Mouse (Mus musculus): ENCODE measurements at regions not wholly inside any gene's neighbourhood (a gene's known extent, or its start where the extent isn't known, plus 50 kb on each side); places are given as distances from the start of the nearest gene placed in this dataset.
A peak's percentile ranks its signal among the peaks of the same experiment; 100 is the strongest.

- H3K27me3 ChIP-seq: no peaks in the 10 kb centered on the region
- H3K4me2 ChIP-seq: no peak overlapping the region
- 94% methylated on average over 2 of the region's 2 CpGs for WGBS
- no peak overlapping the region for H3K9ac ChIP-seq
- H3K9me3 ChIP-seq: peaks cover 4% of the 10 kb centered on the region; the same call in 1 of the 2 replicates
- H3K27ac ChIP-seq (replicated peaks): no peak overlapping the region
- ATAC-seq (ENCODE audit: low FRiP score, low read depth): no peak
- H3K36me3 ChIP-seq: no peaks in the 10 kb centered on the region
- H3K4me1 ChIP-seq (replicated peaks): peaks cover 9% of the 10 kb centered on the region; the same call in 1 of the 2 replicates
- no peak overlapping the region for H3K4me3 ChIP-seq
Observed at GRCm38 (mm10) chr9:50176131-50176530, 168.6 kb downstream of the Rpl10-ps3 start.

- Histone ChIP-seq H3K36me3 (no peaks in the 10 kb centered on the region), H3K4me3 (0 out of 2 replicates have a peak overlapping the region, but pooled peaks have one; percentile 12), H3K27me3 (no peaks in the 10 kb centered on the region), H3K9me3 (no peaks in the 10 kb centered on the region), H3K4me1 (replicated peaks) (peaks cover 9% of the 10 kb centered on the region; the same call in 1 of the 2 replicates), H3K4me2 (peak overlapping the region; percentile 47), H3K27ac (replicated peaks) (no peak overlapping the region; the same call in 1 of the 2 replicates), H3K9ac (no peak overlapping the region)
- 20% methylated on average over 7 of the region's 7 CpGs for WGBS
- peak; percentile 81; the same call in 1 of the 2 replicates for ATAC-seq (ENCODE audit: low FRiP score, low read depth)
Observed at GRCm38 (mm10) chr9:50171826-50172464, 172.8 kb downstream of the Rpl10-ps3 start.

DNA sequence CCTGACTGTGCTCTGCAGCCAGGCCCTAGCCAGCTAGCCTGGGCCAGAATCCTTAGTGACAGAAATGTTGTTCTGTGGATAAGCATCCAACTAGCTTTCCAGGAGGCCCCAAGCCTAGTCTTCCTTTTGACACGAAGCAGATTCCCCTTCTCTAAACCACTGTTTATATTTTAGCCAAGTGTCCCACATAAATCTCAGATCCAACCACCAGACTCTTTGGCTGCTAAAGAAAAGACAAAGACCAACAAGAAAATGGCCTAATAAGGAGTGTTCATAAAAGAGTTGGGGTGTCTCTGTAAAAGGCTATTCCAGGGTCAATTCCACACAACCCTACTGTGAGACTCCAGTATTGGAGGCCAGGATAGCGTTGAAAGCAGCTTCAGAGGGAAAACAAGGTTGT is 173.6 kb downstream of the Rpl10-ps3 start:
- no peak for ATAC-seq (ENCODE audit: low FRiP score, low read depth)
- H3K27me3 ChIP-seq: no peaks in the 10 kb centered on the region
- no peaks in the 10 kb centered on the region for H3K9me3 ChIP-seq
- peaks cover 9% of the 10 kb centered on the region; the same call in 1 of the 2 replicates for H3K4me1 ChIP-seq (replicated peaks)
- no peak overlapping the region for H3K4me2 ChIP-seq
- H3K27ac ChIP-seq (replicated peaks): no peak overlapping the region
- H3K4me3 ChIP-seq: no peak overlapping the region
- 78% methylated on average over 2 of the region's 2 CpGs for WGBS
- H3K36me3 ChIP-seq: no peaks in the 10 kb centered on the region
- no peak overlapping the region for H3K9ac ChIP-seq

GRCm38 (mm10) chr9:50170637-50171036 is 174.1 kb downstream of the Rpl10-ps3 start:
- Histone ChIP-seq H3K36me3 (no peaks in the 10 kb centered on the region), H3K4me2 (no peak overlapping the region), H3K27ac (replicated peaks) (no peak overlapping the region), H3K4me1 (replicated peaks) (peaks cover 9% of the 10 kb centered on the region; the same call in 1 of the 2 replicates), H3K9me3 (no peaks in the 10 kb centered on the region), H3K27me3 (no peaks in the 10 kb centered on the region), H3K9ac (no peak overlapping the region), H3K4me3 (no peak overlapping the region)
- WGBS: 90% methylated on average over 5 of the region's 5 CpGs
- ATAC-seq (ENCODE audit: low FRiP score, low read depth): no peak

GRCm38 (mm10) chr9:50154618-50155017 is 190.2 kb downstream of the Rpl10-ps3 start:
- H3K27ac ChIP-seq (replicated peaks): no peak overlapping the region
- no peaks in the 10 kb centered on the region for H3K27me3 ChIP-seq
- H3K36me3 ChIP-seq: no peaks in the 10 kb centered on the region
- no peak overlapping the region for H3K4me2 ChIP-seq
- no peaks in the 10 kb centered on the region for H3K4me1 ChIP-seq (replicated peaks)
- H3K9ac ChIP-seq: no peak overlapping the region
- WGBS: 87% methylated on average over 3 of the region's 3 CpGs
- no peak for ATAC-seq (ENCODE audit: low FRiP score, low read depth)
- no peaks in the 10 kb centered on the region for H3K9me3 ChIP-seq
- no peak overlapping the region for H3K4me3 ChIP-seq

DNA sequence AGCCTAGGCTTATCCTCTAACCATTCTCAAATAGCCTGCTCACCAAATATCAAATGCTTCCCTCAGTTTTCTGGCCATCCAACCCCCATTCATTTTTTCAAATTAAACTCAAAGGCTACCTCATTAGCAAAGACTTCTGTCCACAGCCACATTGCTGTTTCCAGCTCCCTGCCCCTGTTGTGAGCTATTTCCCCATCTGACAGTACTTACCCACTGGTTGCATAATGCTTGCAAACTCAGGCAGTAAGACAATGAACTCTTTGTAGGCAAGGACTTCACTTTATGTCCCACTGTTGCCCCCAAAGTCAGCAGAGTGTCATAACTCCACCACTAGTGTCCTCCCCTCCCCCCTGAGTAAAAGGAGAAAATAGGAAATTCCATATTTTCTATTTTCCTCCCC is 194.7 kb downstream of the Rpl10-ps3 start:
- no peaks in the 10 kb centered on the region for H3K9me3 ChIP-seq
- H3K4me3 ChIP-seq: no peak overlapping the region
- H3K36me3 ChIP-seq: no peaks in the 10 kb centered on the region
- no peak overlapping the region for H3K27ac ChIP-seq (replicated peaks)
- no peak overlapping the region for H3K9ac ChIP-seq
- no peak overlapping the region for H3K4me2 ChIP-seq
- ATAC-seq (ENCODE audit: low FRiP score, low read depth): no peak
- no peaks in the 10 kb centered on the region for H3K4me1 ChIP-seq (replicated peaks)
- H3K27me3 ChIP-seq: no peaks in the 10 kb centered on the region

- Histone ChIP-seq H3K4me1 (replicated peaks) (peaks cover 37% of the 10 kb centered on the region), H3K4me2 (no peak overlapping the region), H3K36me3 (no peaks in the 10 kb centered on the region), H3K4me3 (no peak overlapping the region), H3K9me3 (no peaks in the 10 kb centered on the region), H3K9ac (no peak overlapping the region), H3K27ac (replicated peaks) (no peak overlapping the region), H3K27me3 (no peaks in the 10 kb centered on the region)
- 31% methylated on average over 1 of the region's 1 CpGs for WGBS
- ATAC-seq (ENCODE audit: low FRiP score, low read depth): peak; percentile 74
Observed at GRCm38 (mm10) chr9:50142756-50143155, 202.0 kb downstream of the Rpl10-ps3 start.

- H3K9me3 ChIP-seq: no peaks in the 10 kb centered on the region
- no peaks in the 10 kb centered on the region for H3K36me3 ChIP-seq
- no peak overlapping the region for H3K4me2 ChIP-seq
- H3K9ac ChIP-seq: no peak overlapping the region
- ATAC-seq (ENCODE audit: low FRiP score, low read depth): no peak
- no peak overlapping the region for H3K4me3 ChIP-seq
- peaks cover 37% of the 10 kb centered on the region for H3K4me1 ChIP-seq (replicated peaks)
- 81% methylated on average over 8 of the region's 8 CpGs for WGBS
- H3K27me3 ChIP-seq: no peaks in the 10 kb centered on the region
- no peak overlapping the region for H3K27ac ChIP-seq (replicated peaks)
Observed at GRCm38 (mm10) chr9:50142091-50142490, 202.7 kb downstream of the Rpl10-ps3 start.

DNA sequence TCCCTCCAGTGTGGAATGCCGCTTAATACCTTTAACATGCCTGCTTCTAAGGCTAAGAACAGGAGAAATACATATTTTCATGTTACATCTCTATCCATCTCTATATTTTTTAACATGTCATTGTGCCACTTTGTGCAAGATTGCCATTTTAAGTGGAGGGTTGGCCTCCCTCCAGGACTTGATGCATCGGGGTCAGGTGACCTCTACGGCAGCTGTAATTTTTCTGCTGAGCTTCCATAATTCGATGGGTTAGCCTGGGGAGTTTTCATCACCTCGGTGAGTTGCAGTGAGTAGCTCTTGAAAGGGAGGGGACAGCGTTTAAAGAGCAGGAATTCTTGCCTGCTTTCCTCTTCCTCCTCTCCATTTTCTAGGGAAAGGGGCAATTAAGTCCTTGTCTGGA is 203.6 kb downstream of the Rpl10-ps3 start:
- Histone ChIP-seq H3K4me1 (replicated peaks) (peaks cover 37% of the 10 kb centered on the region), H3K9ac (no peak overlapping the region), H3K36me3 (no peaks in the 10 kb centered on the region), H3K27me3 (no peaks in the 10 kb centered on the region), H3K9me3 (no peaks in the 10 kb centered on the region), H3K27ac (replicated peaks) (no peak overlapping the region), H3K4me2 (no peak overlapping the region), H3K4me3 (no peak overlapping the region)
- WGBS: 48% methylated on average over 6 of the region's 6 CpGs
- ATAC-seq (ENCODE audit: low FRiP score, low read depth): no peak

GRCm38 (mm10) chr9:50138341-50138978 is 206.3 kb downstream of the Rpl10-ps3 start:
- WGBS: 74% methylated on average over 9 of the region's 9 CpGs
- H3K27me3 ChIP-seq: no peaks in the 10 kb centered on the region
- peaks cover 37% of the 10 kb centered on the region for H3K4me1 ChIP-seq (replicated peaks)
- H3K36me3 ChIP-seq: no peaks in the 10 kb centered on the region
- no peaks in the 10 kb centered on the region for H3K9me3 ChIP-seq
- peak overlapping the region; percentile 30; the same call in 1 of the 2 replicates for H3K27ac ChIP-seq (replicated peaks)
- ATAC-seq (ENCODE audit: low FRiP score, low read depth): peak; percentile 82
- H3K4me3 ChIP-seq: no peak overlapping the region
- H3K9ac ChIP-seq: no peak overlapping the region
- H3K4me2 ChIP-seq: no peak overlapping the region

GRCm38 (mm10) chr9:50136636-50136985 is 208.2 kb downstream of the Rpl10-ps3 start:
- Histone ChIP-seq H3K27me3 (no peaks in the 10 kb centered on the region), H3K4me3 (no peak overlapping the region), H3K36me3 (no peaks in the 10 kb centered on the region), H3K9ac (no peak overlapping the region), H3K4me1 (replicated peaks) (peaks cover 25% of the 10 kb centered on the region), H3K4me2 (no peak overlapping the region), H3K27ac (replicated peaks) (no peak overlapping the region), H3K9me3 (0 out of 2 replicates have a peak, but pooled peaks cover 1% of the 10 kb centered on the region)
- 75% methylated on average over 1 of the region's 1 CpGs for WGBS
- ATAC-seq (ENCODE audit: low FRiP score, low read depth): no peak

- H3K36me3 ChIP-seq: no peaks in the 10 kb centered on the region
- ATAC-seq (ENCODE audit: low FRiP score, low read depth): no peak
- no peak overlapping the region for H3K4me3 ChIP-seq
- peaks cover 20% of the 10 kb centered on the region for H3K4me1 ChIP-seq (replicated peaks)
- H3K9ac ChIP-seq: no peak overlapping the region
- no peak overlapping the region for H3K4me2 ChIP-seq
- H3K27me3 ChIP-seq: no peaks in the 10 kb centered on the region
- peaks cover 6% of the 10 kb centered on the region; the same call in 1 of the 2 replicates for H3K9me3 ChIP-seq
- H3K27ac ChIP-seq (replicated peaks): no peak overlapping the region
- 86% methylated on average over 10 of the region's 10 CpGs for WGBS
Observed at GRCm38 (mm10) chr9:50135939-50136635, 208.7 kb downstream of the Rpl10-ps3 start.
